Comparison of ENCODE assay signal across 7 mouse cellular contexts in the genomic region with DNA sequence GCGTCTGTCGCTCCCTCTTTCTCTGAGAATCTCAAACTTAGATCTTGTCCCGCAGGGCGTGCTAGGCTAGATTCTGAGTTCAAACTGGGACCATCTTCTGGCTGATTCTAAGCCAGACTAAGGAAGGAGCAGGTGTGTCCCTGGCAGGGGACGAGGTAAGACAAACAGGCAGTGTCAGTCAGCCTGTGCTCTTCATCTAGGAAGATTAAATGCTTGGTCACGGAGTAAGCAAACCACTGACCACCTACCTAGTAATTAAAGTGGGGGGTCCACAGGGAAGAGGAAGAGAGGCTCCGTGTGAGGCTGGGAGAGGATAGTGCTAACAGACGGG. TPM values are rescaled to one million over a fixed set of nuclear protein-coding genes. Genes with fewer than 3 reads are reported as not detected.
DNase-seq lines count a peak whose midpoint lies in the region; ATAC-seq and TF ChIP-seq lines count a peak whose summit lies in the region.

No protein-coding gene starts in this region.

- H3K9ac ChIP-seq in limb, embryonic 12.5 days (replicated peaks), result peak overlapping the region; percentile 74

- TF ChIP-seq POLR2A in lung, adult 2 months (IDR thresholded peaks at IDR 0.05; ENCODE audit: borderline replicate concordance, extremely low read depth, low read depth, low read length), result no peak
- no peak for TF ChIP-seq POLR2A in olfactory bulb, adult 2 months (IDR thresholded peaks at IDR 0.05; ENCODE audit: insufficient read depth, low read depth, low read length)

- peaks cover 51% of the 10 kb centered on the region for H3K27me3 ChIP-seq in forebrain, embryonic 10.5 days (ENCODE audit: poor library complexity, severe bottlenecking)
- peaks cover 8% of the 10 kb centered on the region; the same call in 1 of the 2 replicates for H3K27me3 ChIP-seq in limb, embryonic 12.5 days

- WGBS in lung, adult 2 months, result 7% methylated on average over 8 of the region's 8 CpGs
- 5% methylated on average over 8 of the region's 8 CpGs for WGBS in forebrain, embryonic 10.5 days
- WGBS in limb, embryonic 12.5 days, result 6% methylated on average over 8 of the region's 8 CpGs
- WGBS in olfactory bulb, adult 2 months, result 19% methylated on average over 8 of the region's 8 CpGs

- ATAC-seq in limb, embryonic 12.5 days (ENCODE audit: insufficient number of reproducible peaks, insufficient read depth, low FRiP score, low TSS enrichment, low read depth), result no peak; the same call in none of the 2 replicates

- peak overlapping the region; percentile 74 for H3K4me2 ChIP-seq in limb, embryonic 12.5 days

- H3K27ac ChIP-seq in forebrain, embryonic 10.5 days, result peak overlapping the region; percentile 82; the same call in 1 of the 2 replicates
- H3K27ac ChIP-seq in limb, embryonic 12.5 days, result no peak overlapping the region
- H3K27ac ChIP-seq in olfactory bulb, adult 2 months (ENCODE audit: insufficient read depth, low read depth, low read length), result no peak overlapping the region

- peaks cover 21% of the 10 kb centered on the region for H3K4me1 ChIP-seq in lung, adult 2 months (ENCODE audit: control insufficient read depth, insufficient read depth, low read length)
- H3K4me1 ChIP-seq in forebrain, embryonic 10.5 days, result peaks cover 19% of the 10 kb centered on the region
- H3K4me1 ChIP-seq in limb, embryonic 12.5 days (replicated peaks), result peaks cover 8% of the 10 kb centered on the region
- peaks cover 4% of the 10 kb centered on the region; the same call in 1 of the 2 replicates for H3K4me1 ChIP-seq in olfactory bulb, adult 2 months (ENCODE audit: control insufficient read depth, insufficient read depth, low read length)

- 0 out of 2 replicates have a peak, but pooled peaks cover 3% of the 10 kb centered on the region for H3K36me3 ChIP-seq in forebrain, embryonic 10.5 days (replicated peaks)
- peaks cover 19% of the 10 kb centered on the region; the same call in 1 of the 2 replicates for H3K36me3 ChIP-seq in limb, embryonic 12.5 days

- no peaks in the 10 kb centered on the region for H3K9me3 ChIP-seq in forebrain, embryonic 10.5 days
- H3K9me3 ChIP-seq in limb, embryonic 12.5 days, result no peaks in the 10 kb centered on the region

- H3K4me3 ChIP-seq in lung, adult 2 months (replicated peaks; ENCODE audit: extremely low read depth, low read depth, low read length), result peak overlapping the region; percentile 97
- peak overlapping the region; percentile 69 for H3K4me3 ChIP-seq in forebrain, embryonic 10.5 days
- peak overlapping the region; percentile 83 for H3K4me3 ChIP-seq in limb, embryonic 12.5 days (replicated peaks)
- H3K4me3 ChIP-seq in olfactory bulb, adult 2 months (ENCODE audit: insufficient read depth, low read depth, low read length), result peak overlapping the region; percentile 73

- TF ChIP-seq CTCF in lung, adult 2 months (IDR thresholded peaks at IDR 0.05; ENCODE audit: insufficient read depth, low read length), result no peak
- TF ChIP-seq CTCF in olfactory bulb, adult 2 months (IDR thresholded peaks at IDR 0.05; ENCODE audit: insufficient read depth, low read depth, low read length), result no peak

- DNase-seq in lung, adult 2 months, result no peak
- no peak for DNase-seq in lung, postnatal 14 days
- no peak for DNase-seq in forebrain, embryonic 10.5 days (ENCODE audit: extremely low spot score, low spot score)
- DNase-seq in thymus, postnatal 0 days (ENCODE audit: low spot score), result no peak
- no peak for DNase-seq in ovary, adult 18-20 months (ENCODE audit: low spot score)

RNA-seq across cellular contexts. Expression of a gene that starts 0.6 kb away (rescaled TPM):
- 27.9 and 45.4 TPM in 2 replicates for polyA plus RNA-seq in lung, adult 2 months (2012; rRNA removed)
- polyA plus RNA-seq in forebrain, embryonic 10.5 days (2016; fragmentation: Nextera tagmentation; extraction: Ambion mirVana), result 2.7 and 3.9 TPM in 2 replicates
- 8.4 and 8.8 TPM in 2 replicates for polyA plus RNA-seq in limb, embryonic 12.5 days (2016; fragmentation: Nextera tagmentation; extraction: Ambion mirVana)
- polyA plus RNA-seq in olfactory bulb, adult 2 months (2012; ENCODE audit: insufficient read depth, insufficient read length, low replicate concordance, missing spikeins), result not detected in 2 replicates
- 8.5 and 9.4 TPM in 2 replicates for polyA plus RNA-seq in thymus, postnatal 0 days (2015; fragmentation: Nextera tagmentation; extraction: Ambion mirVana)

RNA-seq across cellular contexts. Expression of a gene that starts 10.5 kb away (rescaled TPM):
- polyA plus RNA-seq in lung, adult 2 months (2012; rRNA removed), result 65.9 and 73.9 TPM in 2 replicates
- polyA plus RNA-seq in forebrain, embryonic 10.5 days (2016; fragmentation: Nextera tagmentation; extraction: Ambion mirVana), result 26.5 and 26.8 TPM in 2 replicates
- 33.6 and 38.0 TPM in 2 replicates for polyA plus RNA-seq in limb, embryonic 12.5 days (2016; fragmentation: Nextera tagmentation; extraction: Ambion mirVana)
- polyA plus RNA-seq in olfactory bulb, adult 2 months (2012; ENCODE audit: insufficient read depth, insufficient read length, low replicate concordance, missing spikeins), result not detected in 2 replicates
- polyA plus RNA-seq in thymus, postnatal 0 days (2015; fragmentation: Nextera tagmentation; extraction: Ambion mirVana), result 41.3 and 42.5 TPM in 2 replicates

RNA-seq across cellular contexts. Expression of a gene that starts 43.9 kb away (rescaled TPM):
- 19.6 and 32.7 TPM in 2 replicates for polyA plus RNA-seq in lung, adult 2 months (2012; rRNA removed)
- 45.8 and 56.3 TPM in 2 replicates for polyA plus RNA-seq in forebrain, embryonic 10.5 days (2016; fragmentation: Nextera tagmentation; extraction: Ambion mirVana)
- polyA plus RNA-seq in limb, embryonic 12.5 days (2016; fragmentation: Nextera tagmentation; extraction: Ambion mirVana), result 65.5 and 68.7 TPM in 2 replicates
- not detected in 2 replicates for polyA plus RNA-seq in olfactory bulb, adult 2 months (2012; ENCODE audit: insufficient read depth, insufficient read length, low replicate concordance, missing spikeins)
- polyA plus RNA-seq in thymus, postnatal 0 days (2015; fragmentation: Nextera tagmentation; extraction: Ambion mirVana), result 42.7 and 51.1 TPM in 2 replicates

RNA-seq across cellular contexts. Expression of a gene that starts 47.7 kb away (rescaled TPM):
- polyA plus RNA-seq in lung, adult 2 months (2012; rRNA removed), result 0.31 and 0.37 TPM in 2 replicates
- 0.25 and 0.41 TPM in 2 replicates for polyA plus RNA-seq in forebrain, embryonic 10.5 days (2016; fragmentation: Nextera tagmentation; extraction: Ambion mirVana)
- 0.36 TPM in 1 of 2 replicates, not detected in the other for polyA plus RNA-seq in limb, embryonic 12.5 days (2016; fragmentation: Nextera tagmentation; extraction: Ambion mirVana)
- polyA plus RNA-seq in olfactory bulb, adult 2 months (2012; ENCODE audit: insufficient read depth, insufficient read length, low replicate concordance, missing spikeins), result not detected in 2 replicates
- polyA plus RNA-seq in thymus, postnatal 0 days (2015; fragmentation: Nextera tagmentation; extraction: Ambion mirVana), result 0.27 and 0.35 TPM in 2 replicates

RNA-seq across cellular contexts. Expression of a gene that starts 55.7 kb away (rescaled TPM):
- not detected in 2 replicates for polyA plus RNA-seq in lung, adult 2 months (2012; rRNA removed)
- not detected in 2 replicates for polyA plus RNA-seq in forebrain, embryonic 10.5 days (2016; fragmentation: Nextera tagmentation; extraction: Ambion mirVana)
- polyA plus RNA-seq in limb, embryonic 12.5 days (2016; fragmentation: Nextera tagmentation; extraction: Ambion mirVana), result not detected in 2 replicates
- not detected in 2 replicates for polyA plus RNA-seq in olfactory bulb, adult 2 months (2012; ENCODE audit: insufficient read depth, insufficient read length, low replicate concordance, missing spikeins)
- not detected in 2 replicates for polyA plus RNA-seq in thymus, postnatal 0 days (2015; fragmentation: Nextera tagmentation; extraction: Ambion mirVana)

Comparison
In these comparisons a context has a peak if more than half of its experiments do, and no peak if none do; other contexts are left out.
1. RNA of a gene that starts 43.9 kb away (polyA plus RNA-seq): 65.5 to 68.7 TPM in limb, embryonic 12.5 days, 42.7 to 51.1 TPM in thymus, postnatal 0 days, 45.8 to 56.3 TPM in forebrain, embryonic 10.5 days and 19.6 to 32.7 TPM in lung, adult 2 months; not detected in olfactory bulb, adult 2 months; every median in the first group is over 10 times any median in the second.
2. Peak in every context shown above with its lines, with median percentiles within 50 percentile points of each other: H3K4me3 ChIP-seq.